7 mouse cellular contexts compared by ENCODE assay signal in the genomic region with DNA sequence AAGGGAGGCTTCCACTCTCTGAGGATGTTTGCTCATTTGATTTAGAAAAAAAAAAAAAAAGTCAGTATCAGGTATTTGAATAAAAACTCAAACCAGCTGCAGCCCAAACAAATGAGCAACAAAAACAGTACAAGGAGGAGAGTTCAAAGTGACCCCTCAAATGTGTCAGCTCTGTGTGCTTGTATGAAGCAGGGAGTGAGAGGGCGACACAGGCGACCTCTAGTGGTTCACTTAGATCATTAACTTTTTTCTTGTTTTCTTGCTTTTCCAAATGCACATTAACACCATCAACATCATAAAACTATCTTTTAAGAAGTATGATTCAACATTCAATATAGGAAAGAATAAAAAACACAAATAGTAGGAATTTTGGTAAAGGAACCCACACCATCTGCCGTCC. TPM values are rescaled to one million over a fixed set of nuclear protein-coding genes. Genes with fewer than 3 reads are reported as not detected.
DNase-seq lines count a peak whose midpoint lies in the region; ATAC-seq and TF ChIP-seq lines count a peak whose summit lies in the region.

No protein-coding gene starts in this region.

- H3K27ac ChIP-seq in ES-E14 (ENCODE audit: insufficient read depth, low read depth, low read length, poor library complexity, severe bottlenecking), result no peak overlapping the region
- no peak overlapping the region for H3K27ac ChIP-seq in lung, embryonic 14.5 days (ENCODE audit: low read depth)

- H3K27me3 ChIP-seq in lung, embryonic 14.5 days (ENCODE audit: insufficient read depth, low read length), result no peaks in the 10 kb centered on the region

- peaks cover 0 to 2% of the 10 kb centered on the region in 2 experiments; a peak in 1 of 4 replicates for H3K4me1 ChIP-seq in ES-E14 (ENCODE audit: control insufficient read depth in 2 of 2, insufficient read depth in 2 of 2, low read length in 2 of 2, poor library complexity in 1 of 2)
- no peaks in the 10 kb centered on the region for H3K4me1 ChIP-seq in lung, embryonic 14.5 days (ENCODE audit: insufficient read depth)

- peak; percentile 85 for TF ChIP-seq CTCF in lung, embryonic 14.5 days (IDR thresholded peaks at IDR 0.05; ENCODE audit: low read depth)

- peak; percentile 40 for DNase-seq in kidney, adult 9 months
- DNase-seq in kidney, adult 8-10 months, result no peak
- DNase-seq in ES-E14 (ENCODE audit: low read depth, low spot score), result no peak
- peak; percentile 36 for DNase-seq in c-Kit-negative CD71-positive TER-119-positive erythroid progenitor cells, embryonic 14.5 days (ENCODE audit: low read depth, low spot score)
- peak; percentile 79 for DNase-seq in lung, embryonic 14.5 days
- no peak for DNase-seq in gastrocnemius, postnatal 25 days
- DNase-seq in urinary bladder, postnatal 14 days (ENCODE audit: low spot score), result no peak

- in situ Hi-C loops in ES-E14 (cut with MboI; ENCODE audit: low sequenced_read_pairs in 2 of 2, unreplicated experiment in 2 of 2), result no loop called here

- no peak overlapping the region for H3K4me2 ChIP-seq in lung, embryonic 14.5 days

- WGBS in lung, embryonic 14.5 days, result 5% methylated on average over 3 of the region's 3 CpGs

- ATAC-seq in lung, embryonic 14.5 days (ENCODE audit: insufficient read depth), result no peak

- H3K9me3 ChIP-seq in ES-E14 (ENCODE audit: control insufficient read depth, insufficient read depth, low read depth, low read length), result no peaks in the 10 kb centered on the region
- H3K9me3 ChIP-seq in lung, embryonic 14.5 days (ENCODE audit: low read depth, low read length), result no peaks in the 10 kb centered on the region

- H3K9ac ChIP-seq in ES-E14 (ENCODE audit: insufficient read depth, low read depth, low read length, poor library complexity, severe bottlenecking), result no peak overlapping the region
- H3K9ac ChIP-seq in lung, embryonic 14.5 days, result no peak overlapping the region

- no peak overlapping the region for H3K4me3 ChIP-seq in ES-E14 (ENCODE audit: insufficient read depth in 1 of 2, low read depth in 1 of 2, low read length in 2 of 2, poor library complexity in 1 of 2, severe bottlenecking in 1 of 2)
- no peak overlapping the region for H3K4me3 ChIP-seq in lung, embryonic 14.5 days (ENCODE audit: low read depth, low read length)

- no peaks in the 10 kb centered on the region for H3K36me3 ChIP-seq in ES-E14 (ENCODE audit: control insufficient read depth, insufficient read depth, low read length, poor library complexity, severe bottlenecking)
- no peaks in the 10 kb centered on the region for H3K36me3 ChIP-seq in lung, embryonic 14.5 days (ENCODE audit: insufficient read depth)

TF ChIP-seq in ES-E14, 5 proteins besides CTCF, POLR2A, EP300 and RAD21:
- TF ChIP-seq HCFC1 (IDR thresholded peaks at IDR 0.05; ENCODE audit: borderline replicate concordance, insufficient read depth, low read length) (no peak), ZNF384 (IDR thresholded peaks at IDR 0.05; ENCODE audit: low read depth, low read length) (no peak), CHD2 (IDR thresholded peaks at IDR 0.05; ENCODE audit: low read depth, low read length) (no peak), MAFK (IDR thresholded peaks at IDR 0.05; ENCODE audit: insufficient read depth, low read depth, low read length) (no peak), ZC3H11A (IDR thresholded peaks at IDR 0.05; ENCODE audit: borderline replicate concordance, low read depth, low read length) (peak; percentile 46; the same call in 1 of the 2 replicates)

RNA-seq across cellular contexts. Expression of a gene that starts 10.0 kb away (rescaled TPM):
- 8.8 and 9.5 TPM in 2 replicates for total RNA-seq in ES-E14 (2012; rRNA removed)
- 26.0 and 36.5 TPM in 2 replicates for polyA plus RNA-seq in lung, embryonic 14.5 days (2014; fragmentation: Nextera tagmentation; extraction: Ambion mirVana)
- total RNA-seq in gastrocnemius, postnatal 25 days (2021), result 1 to 10 TPM; 5.2 to 7.6 TPM

RNA-seq across cellular contexts. Expression of a gene that starts 37.4 kb away (rescaled TPM):
- total RNA-seq in ES-E14 (2012; rRNA removed), result 3.8 and 7.0 TPM in 2 replicates
- 25.8 and 30.8 TPM in 2 replicates for polyA plus RNA-seq in lung, embryonic 14.5 days (2014; fragmentation: Nextera tagmentation; extraction: Ambion mirVana)
- not detected for total RNA-seq in gastrocnemius, postnatal 25 days (2021)

Comparison
In these comparisons a context has a peak if more than half of its experiments do, and no peak if none do; other contexts are left out.
1. DNase-seq: peak in kidney, adult 9 months (single experiment), c-Kit-negative CD71-positive TER-119-positive erythroid progenitor cells, embryonic 14.5 days (single experiment) and lung, embryonic 14.5 days (single experiment); none in kidney, adult 8-10 months (0 of 2), ES-E14 (single experiment), gastrocnemius, postnatal 25 days (single experiment) and urinary bladder, postnatal 14 days (single experiment).